Mouse (Mus musculus): ENCODE results near the gene Phospho2. TPM values are rescaled to one million over a fixed set of nuclear protein-coding genes. Genes with fewer than 3 reads are reported as not detected.
"Not testable (repeated sequence)": the region's sequence is repeated elsewhere in the genome, so short reads cannot be mapped to it uniquely, and the experiment has no call there.

The Phospho2 gene
- polyA plus RNA-seq, 1 experiment from 2014 or later: 23.4 TPM

- no peaks in the 10 kb centered on the region for H3K9me3 ChIP-seq (replicated peaks; ENCODE audit: control insufficient read depth, low read length)
- 0 out of 2 replicates have a peak overlapping the region, but pooled peaks have one; percentile 10 for H3K27ac ChIP-seq (ENCODE audit: low read depth, low read length)
- no peak for ATAC-seq (replicated peaks; ENCODE audit: insufficient number of reproducible peaks, low FRiP score, low TSS enrichment)
- WGBS (ENCODE audit: insufficient replicate concordance): 27% methylated on average over 9 of the region's 9 CpGs
- peak overlapping the region; percentile 89 for H3K9ac ChIP-seq (ENCODE audit: low read depth, low read length)
- peaks cover 4% of the 10 kb centered on the region; the same call in 1 of the 2 replicates for H3K36me3 ChIP-seq (ENCODE audit: control insufficient read depth, insufficient read depth, low read length)
- H3K27me3 ChIP-seq (ENCODE audit: control insufficient read depth, insufficient read depth, low read length): no peaks in the 10 kb centered on the region
- no peaks in the 10 kb centered on the region for H3K4me1 ChIP-seq (ENCODE audit: control insufficient read depth, insufficient read depth, low read length)
- H3K4me3 ChIP-seq (ENCODE audit: low read depth, low read length): peak overlapping the region; percentile 78
- peak overlapping the region; percentile 71 for H3K4me2 ChIP-seq
These were observed 449 bp upstream of the Phospho2 start for GRCm38 (mm10) chr2:69788974-69789373.

DNA sequence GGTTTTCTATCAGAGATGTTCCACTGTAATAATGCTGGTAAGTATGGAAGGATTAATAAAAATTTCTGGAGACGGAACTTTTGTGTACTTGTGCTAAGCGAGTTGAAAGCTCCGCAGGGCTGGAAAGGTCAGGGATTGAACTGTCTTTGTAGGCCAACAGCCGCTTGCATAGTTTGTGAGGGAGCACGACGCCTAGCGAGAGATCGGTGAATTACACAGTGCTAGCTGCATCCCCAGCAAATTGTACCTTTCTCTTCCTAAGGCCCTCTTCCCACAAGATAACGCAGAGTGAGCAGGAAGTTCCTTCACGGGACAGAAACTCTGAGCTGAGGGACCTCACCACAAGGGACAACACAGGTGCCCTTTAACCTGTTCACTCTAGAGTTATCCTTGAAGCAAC, 862 bp downstream of the Phospho2 start:
- Histone ChIP-seq H3K27ac (ENCODE audit: low read depth, low read length) (no peak overlapping the region), H3K36me3 (ENCODE audit: control insufficient read depth, insufficient read depth, low read length) (peaks cover 6% of the 10 kb centered on the region), H3K27me3 (ENCODE audit: control insufficient read depth, insufficient read depth, low read length) (no peaks in the 10 kb centered on the region), H3K4me1 (ENCODE audit: control insufficient read depth, insufficient read depth, low read length) (no peaks in the 10 kb centered on the region), H3K9ac (ENCODE audit: low read depth, low read length) (peak overlapping the region; percentile 89; the same call in 1 of the 2 replicates), H3K4me2 (peak overlapping the region; percentile 71), H3K9me3 (replicated peaks; ENCODE audit: control insufficient read depth, low read length) (no peaks in the 10 kb centered on the region), H3K4me3 (ENCODE audit: low read depth, low read length) (peak overlapping the region; percentile 78)
- ATAC-seq (replicated peaks; ENCODE audit: insufficient number of reproducible peaks, low FRiP score, low TSS enrichment): no peak
- WGBS (ENCODE audit: insufficient replicate concordance): 3% methylated on average over 10 of the region's 10 CpGs

DNA sequence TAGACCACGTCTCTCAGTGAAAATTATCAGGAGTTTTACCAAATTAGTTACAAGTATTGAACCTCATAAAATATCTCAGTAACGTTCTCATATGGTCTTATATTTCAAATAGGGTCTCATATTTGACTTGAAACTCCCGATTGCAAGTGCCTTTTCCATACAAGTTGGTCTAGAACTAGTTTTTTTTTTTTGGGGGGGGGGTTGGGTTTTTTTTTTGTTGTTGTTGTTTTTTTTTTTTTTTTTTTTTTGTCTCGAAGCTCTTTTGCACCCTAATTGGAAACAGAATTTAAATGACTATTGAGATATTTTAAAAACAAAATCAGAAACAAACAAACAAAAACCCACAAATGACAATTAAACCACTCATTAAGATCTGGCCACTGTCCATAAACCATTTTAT, 1.3 kb downstream of the Phospho2 start:
- 71% methylated on average over 4 of the region's 4 CpGs for WGBS (ENCODE audit: insufficient replicate concordance)
- 0 out of 2 replicates have a peak overlapping the region, but pooled peaks have one; percentile 78 for H3K4me3 ChIP-seq (ENCODE audit: low read depth, low read length)
- H3K36me3 ChIP-seq (ENCODE audit: control insufficient read depth, insufficient read depth, low read length): peaks cover 11% of the 10 kb centered on the region
- H3K27ac ChIP-seq (ENCODE audit: low read depth, low read length): no peak overlapping the region
- H3K27me3 ChIP-seq (ENCODE audit: control insufficient read depth, insufficient read depth, low read length): no peaks in the 10 kb centered on the region
- peak overlapping the region; percentile 71 for H3K4me2 ChIP-seq
- no peaks in the 10 kb centered on the region for H3K9me3 ChIP-seq (replicated peaks; ENCODE audit: control insufficient read depth, low read length)
- H3K9ac ChIP-seq (ENCODE audit: low read depth, low read length): no peak overlapping the region
- no peak for ATAC-seq (replicated peaks; ENCODE audit: insufficient number of reproducible peaks, low FRiP score, low TSS enrichment)
- H3K4me1 ChIP-seq (ENCODE audit: control insufficient read depth, insufficient read depth, low read length): no peaks in the 10 kb centered on the region

DNA sequence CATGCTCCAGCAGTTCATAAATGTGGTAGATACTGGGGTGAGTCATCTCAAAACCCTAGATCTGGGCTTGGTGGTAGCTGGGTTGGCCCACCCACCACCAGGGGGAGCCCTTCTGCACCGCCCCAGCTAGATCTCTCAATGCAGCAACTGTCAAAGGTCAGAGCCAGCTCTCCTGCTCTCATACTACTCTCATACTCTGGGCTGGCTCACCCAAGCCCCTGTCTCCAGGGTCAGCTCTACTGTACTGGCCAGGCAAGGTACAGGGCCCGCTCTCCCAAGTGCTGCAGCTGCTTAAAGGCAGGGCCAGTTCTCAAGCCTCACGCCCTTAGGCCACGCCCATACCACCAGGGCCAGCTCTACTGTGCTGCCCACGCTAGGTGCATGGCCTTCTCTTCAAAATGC, 13.5 kb downstream of the Phospho2 start:
- Histone ChIP-seq H3K9me3 (replicated peaks; ENCODE audit: control insufficient read depth, low read length) (no peaks in the 10 kb centered on the region), H3K27ac (ENCODE audit: low read depth, low read length) (no peak overlapping the region), H3K4me3 (ENCODE audit: low read depth, low read length) (no peak overlapping the region), H3K4me1 (ENCODE audit: control insufficient read depth, insufficient read depth, low read length) (no peaks in the 10 kb centered on the region), H3K4me2 (peak overlapping the region; percentile 35), H3K9ac (ENCODE audit: low read depth, low read length) (no peak overlapping the region), H3K36me3 (ENCODE audit: control insufficient read depth, insufficient read depth, low read length) (no peaks in the 10 kb centered on the region), H3K27me3 (ENCODE audit: control insufficient read depth, insufficient read depth, low read length) (no peaks in the 10 kb centered on the region)
- 41% methylated on average over 5 of the region's 5 CpGs for WGBS (ENCODE audit: insufficient replicate concordance)
- ATAC-seq (replicated peaks; ENCODE audit: insufficient number of reproducible peaks, low FRiP score, low TSS enrichment): peak; percentile 49

- no peaks in the 10 kb centered on the region for H3K9me3 ChIP-seq (replicated peaks; ENCODE audit: control insufficient read depth, low read length)
- H3K4me3 ChIP-seq (ENCODE audit: low read depth, low read length): no peak overlapping the region
- H3K36me3 ChIP-seq (ENCODE audit: control insufficient read depth, insufficient read depth, low read length): no peaks in the 10 kb centered on the region
- no peak for ATAC-seq (replicated peaks; ENCODE audit: insufficient number of reproducible peaks, low FRiP score, low TSS enrichment)
- no peaks in the 10 kb centered on the region for H3K27me3 ChIP-seq (ENCODE audit: control insufficient read depth, insufficient read depth, low read length)
- peak overlapping the region; percentile 0; the same call in 1 of the 2 replicates for H3K4me2 ChIP-seq
- 53% methylated on average over 8 of the region's 8 CpGs for WGBS (ENCODE audit: insufficient replicate concordance)
- H3K4me1 ChIP-seq (ENCODE audit: control insufficient read depth, insufficient read depth, low read length): no peaks in the 10 kb centered on the region
- H3K27ac ChIP-seq (ENCODE audit: low read depth, low read length): no peak overlapping the region
- H3K9ac ChIP-seq (ENCODE audit: low read depth, low read length): no peak overlapping the region
These were observed 14.3 kb downstream of the Phospho2 start for GRCm38 (mm10) chr2:69803756-69804155.

- not testable (repeated sequence) for H3K4me1 ChIP-seq (ENCODE audit: control insufficient read depth, insufficient read depth, low read length); H3K4me2 ChIP-seq; ATAC-seq (replicated peaks; ENCODE audit: insufficient number of reproducible peaks, low FRiP score, low TSS enrichment); H3K36me3 ChIP-seq (ENCODE audit: control insufficient read depth, insufficient read depth, low read length); H3K4me3 ChIP-seq (ENCODE audit: low read depth, low read length); H3K9ac ChIP-seq (ENCODE audit: low read depth, low read length); H3K27me3 ChIP-seq (ENCODE audit: control insufficient read depth, insufficient read depth, low read length); H3K27ac ChIP-seq (ENCODE audit: low read depth, low read length); H3K9me3 ChIP-seq (replicated peaks; ENCODE audit: control insufficient read depth, low read length)
- 75% methylated on average over 8 of the region's 9 CpGs for WGBS (ENCODE audit: insufficient replicate concordance)
These were observed 15.2 kb downstream of the Phospho2 start for GRCm38 (mm10) chr2:69804663-69805062.

- Histone ChIP-seq H3K4me2 (no peak overlapping the region), H3K27me3 (ENCODE audit: control insufficient read depth, insufficient read depth, low read length) (no peaks in the 10 kb centered on the region), H3K27ac (ENCODE audit: low read depth, low read length) (no peak overlapping the region), H3K36me3 (ENCODE audit: control insufficient read depth, insufficient read depth, low read length) (no peaks in the 10 kb centered on the region), H3K4me1 (ENCODE audit: control insufficient read depth, insufficient read depth, low read length) (no peaks in the 10 kb centered on the region), H3K9me3 (replicated peaks; ENCODE audit: control insufficient read depth, low read length) (no peaks in the 10 kb centered on the region), H3K9ac (ENCODE audit: low read depth, low read length) (no peak overlapping the region), H3K4me3 (ENCODE audit: low read depth, low read length) (no peak overlapping the region)
- no peak for ATAC-seq (replicated peaks; ENCODE audit: insufficient number of reproducible peaks, low FRiP score, low TSS enrichment)
- WGBS (ENCODE audit: insufficient replicate concordance): 44% methylated on average over 15 of the region's 15 CpGs
These were observed 20.7 kb downstream of the Phospho2 start for GRCm38 (mm10) chr2:69810169-69810568.

- not testable (repeated sequence) for H3K4me3 ChIP-seq (ENCODE audit: low read depth, low read length); H3K27me3 ChIP-seq (ENCODE audit: control insufficient read depth, insufficient read depth, low read length); H3K9ac ChIP-seq (ENCODE audit: low read depth, low read length); H3K4me1 ChIP-seq (ENCODE audit: control insufficient read depth, insufficient read depth, low read length); H3K27ac ChIP-seq (ENCODE audit: low read depth, low read length); H3K36me3 ChIP-seq (ENCODE audit: control insufficient read depth, insufficient read depth, low read length); H3K9me3 ChIP-seq (replicated peaks; ENCODE audit: control insufficient read depth, low read length); ATAC-seq (replicated peaks; ENCODE audit: insufficient number of reproducible peaks, low FRiP score, low TSS enrichment); H3K4me2 ChIP-seq
- WGBS (ENCODE audit: insufficient replicate concordance): 56% methylated on average over 7 of the region's 7 CpGs
These were observed 21.9 kb downstream of the Phospho2 start for GRCm38 (mm10) chr2:69811349-69811748.

DNA sequence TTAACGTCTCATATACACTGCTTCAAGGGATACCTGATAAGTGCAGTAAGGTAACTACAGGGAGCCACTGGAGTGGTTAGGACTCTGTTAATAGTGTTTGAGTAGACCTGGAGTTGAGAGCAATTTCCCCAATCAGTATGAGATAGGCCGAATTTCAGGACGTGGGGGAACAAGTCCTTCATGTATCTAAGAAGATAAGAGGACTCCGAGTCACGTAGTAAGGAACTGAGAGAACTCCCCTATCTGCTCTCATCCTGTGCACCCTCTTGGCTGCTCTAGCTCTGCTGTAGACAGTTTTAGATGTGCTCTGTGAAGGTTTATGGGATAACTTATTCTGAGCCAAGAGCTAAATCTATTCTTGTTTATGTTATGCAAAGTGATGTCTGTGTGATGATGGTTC, 27.2 kb downstream of the Phospho2 start:
- no peak overlapping the region for H3K4me3 ChIP-seq (ENCODE audit: low read depth, low read length)

More for the DNA sequence above, 27.2 kb downstream of the Phospho2 start:
- H3K27me3 ChIP-seq (ENCODE audit: control insufficient read depth, insufficient read depth, low read length): no peaks in the 10 kb centered on the region
- peaks cover 5% of the 10 kb centered on the region; the same call in 1 of the 2 replicates for H3K4me1 ChIP-seq (ENCODE audit: control insufficient read depth, insufficient read depth, low read length)
- H3K36me3 ChIP-seq (ENCODE audit: control insufficient read depth, insufficient read depth, low read length): no peaks in the 10 kb centered on the region
- H3K4me2 ChIP-seq: no peak overlapping the region
- 22% methylated on average over 5 of the region's 5 CpGs for WGBS (ENCODE audit: insufficient replicate concordance)
- H3K9me3 ChIP-seq (replicated peaks; ENCODE audit: control insufficient read depth, low read length): no peaks in the 10 kb centered on the region
- no peak overlapping the region for H3K9ac ChIP-seq (ENCODE audit: low read depth, low read length)
- no peak overlapping the region for H3K27ac ChIP-seq (ENCODE audit: low read depth, low read length)
- no peak for ATAC-seq (replicated peaks; ENCODE audit: insufficient number of reproducible peaks, low FRiP score, low TSS enrichment)

Data from heart, embryonic 11.5 days (tissue).